Mouse (Mus musculus): ENCODE results near the gene Dido1. TPM values are rescaled to one million over a fixed set of nuclear protein-coding genes. Genes with fewer than 3 reads are reported as not detected.
A peak's percentile ranks its signal among the peaks of the same experiment; 100 is the strongest.

Gene Dido1
- polyA plus RNA-seq, 2 experiments: 26.4 to 39.7 TPM

DNA sequence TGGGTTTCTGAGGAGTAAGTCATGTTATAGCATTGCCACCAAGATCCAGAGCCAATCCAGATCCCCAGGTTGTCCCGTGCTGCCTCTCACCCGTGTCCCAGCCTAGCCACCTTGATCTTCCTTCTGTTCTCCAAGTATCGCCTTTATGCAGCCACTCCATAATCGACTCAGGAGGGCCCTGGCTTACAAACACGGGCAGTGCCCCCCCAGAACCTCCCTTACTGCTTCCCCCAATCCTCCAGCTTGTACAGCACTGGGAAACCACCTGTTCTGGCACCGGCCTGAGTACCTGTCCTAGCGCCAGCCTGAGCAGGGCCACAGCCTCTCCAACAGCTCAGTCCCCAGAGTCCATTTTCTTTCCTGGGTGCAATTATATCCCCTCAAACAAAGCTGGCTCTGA lies 55.1 kb downstream of the Dido1 start:
- Histone ChIP-seq H3K9ac (ENCODE audit: low read depth, low read length, severe bottlenecking) (no peak overlapping the region), H3K27ac (replicated peaks; ENCODE audit: low read depth, low read length) (no peak overlapping the region), H3K4me2 (replicated peaks; ENCODE audit: low read depth, low read length, severe bottlenecking) (no peak overlapping the region), H3K4me3 (replicated peaks; ENCODE audit: low read length) (no peak overlapping the region), H3K9me3 (ENCODE audit: control insufficient read depth, low read length) (no peaks in the 10 kb centered on the region), H3K4me1 (ENCODE audit: control insufficient read depth, insufficient read depth, low read length) (peaks cover 3% of the 10 kb centered on the region; the same call in 1 of the 2 replicates), H3K36me3 (ENCODE audit: control insufficient read depth, insufficient read depth, low read length) (no peaks in the 10 kb centered on the region), H3K27me3 (ENCODE audit: control insufficient read depth, insufficient read depth, low read length) (no peaks in the 10 kb centered on the region)
- TF ChIP-seq POLR2A (IDR thresholded peaks at IDR 0.05; ENCODE audit: borderline replicate concordance, extremely low read depth, insufficient read depth, insufficient read length): no peak
- 77% methylated on average over 7 of the region's 7 CpGs for WGBS
- no peak for ATAC-seq (ENCODE audit: low FRiP score, low read depth)
- no peak for DNase-seq (ENCODE audit: low spot score)

DNA sequence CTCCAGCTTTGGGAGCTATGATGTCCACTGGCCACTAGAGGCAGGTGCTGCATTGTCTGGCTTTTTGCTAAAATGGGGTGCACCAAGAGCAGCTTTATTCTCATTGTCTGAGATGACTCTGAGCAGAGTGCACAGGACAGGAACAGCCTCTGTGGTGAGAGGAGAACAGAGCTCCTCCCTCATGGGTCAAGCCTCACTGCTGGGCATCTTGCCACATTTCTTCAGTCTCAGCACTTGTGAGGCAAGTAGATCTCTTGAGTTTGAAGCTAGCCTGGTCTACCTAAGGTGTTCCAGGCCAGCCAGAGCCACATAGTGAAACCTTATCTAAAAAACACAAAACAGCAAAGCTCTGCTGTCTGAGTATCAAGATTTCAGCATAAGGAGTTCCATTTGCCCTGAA lies 63.0 kb downstream of the Dido1 start:
- peaks cover 21% of the 10 kb centered on the region for H3K9me3 ChIP-seq (ENCODE audit: control insufficient read depth, low read length)
- H3K27ac ChIP-seq (replicated peaks; ENCODE audit: low read depth, low read length): no peak overlapping the region
- peaks cover 10% of the 10 kb centered on the region for H3K27me3 ChIP-seq (ENCODE audit: control insufficient read depth, insufficient read depth, low read length)
- no peak overlapping the region for H3K4me3 ChIP-seq (replicated peaks; ENCODE audit: low read length)
- no peak overlapping the region for H3K9ac ChIP-seq (ENCODE audit: low read depth, low read length, severe bottlenecking)
- H3K36me3 ChIP-seq (ENCODE audit: control insufficient read depth, insufficient read depth, low read length): no peaks in the 10 kb centered on the region
- TF ChIP-seq POLR2A (IDR thresholded peaks at IDR 0.05; ENCODE audit: borderline replicate concordance, extremely low read depth, insufficient read depth, insufficient read length): no peak
- DNase-seq (ENCODE audit: low spot score) (no peak), ATAC-seq (ENCODE audit: low FRiP score, low read depth) (no peak)
- H3K4me2 ChIP-seq (replicated peaks; ENCODE audit: low read depth, low read length, severe bottlenecking): no peak overlapping the region
- no peaks in the 10 kb centered on the region for H3K4me1 ChIP-seq (ENCODE audit: control insufficient read depth, insufficient read depth, low read length)

DNA sequence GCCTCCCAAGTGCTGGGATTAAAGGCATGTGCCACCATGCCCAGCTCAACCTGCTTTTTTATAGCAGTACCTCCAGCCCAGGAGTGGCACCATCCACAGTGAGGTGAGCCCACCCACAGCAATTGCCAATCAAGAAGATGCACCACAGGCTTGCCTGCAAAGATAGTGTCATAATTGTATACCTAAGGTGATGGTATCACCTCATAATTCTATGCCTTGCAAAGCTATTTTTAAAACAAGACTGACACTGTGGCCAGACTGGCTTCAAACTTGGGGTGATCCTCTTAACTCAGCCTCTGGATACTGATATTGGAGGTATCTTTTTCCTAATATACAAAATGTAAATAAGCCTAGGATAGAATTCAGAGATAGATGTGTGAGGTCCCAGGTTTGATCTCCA lies 66.2 kb downstream of the Dido1 start:
- no peak overlapping the region for H3K27ac ChIP-seq (replicated peaks; ENCODE audit: low read depth, low read length)
- peaks cover 21% of the 10 kb centered on the region for H3K9me3 ChIP-seq (ENCODE audit: control insufficient read depth, low read length)
- no peak for ATAC-seq (ENCODE audit: low FRiP score, low read depth)
- H3K36me3 ChIP-seq (ENCODE audit: control insufficient read depth, insufficient read depth, low read length): no peaks in the 10 kb centered on the region
- no peaks in the 10 kb centered on the region for H3K4me1 ChIP-seq (ENCODE audit: control insufficient read depth, insufficient read depth, low read length)
- DNase-seq (ENCODE audit: low spot score): no peak
- H3K27me3 ChIP-seq (ENCODE audit: control insufficient read depth, insufficient read depth, low read length): peaks cover 36% of the 10 kb centered on the region
- TF ChIP-seq POLR2A (IDR thresholded peaks at IDR 0.05; ENCODE audit: borderline replicate concordance, extremely low read depth, insufficient read depth, insufficient read length): no peak
- H3K4me3 ChIP-seq (replicated peaks; ENCODE audit: low read length): no peak overlapping the region
- H3K4me2 ChIP-seq (replicated peaks; ENCODE audit: low read depth, low read length, severe bottlenecking): no peak overlapping the region
- no peak overlapping the region for H3K9ac ChIP-seq (ENCODE audit: low read depth, low read length, severe bottlenecking)

DNA sequence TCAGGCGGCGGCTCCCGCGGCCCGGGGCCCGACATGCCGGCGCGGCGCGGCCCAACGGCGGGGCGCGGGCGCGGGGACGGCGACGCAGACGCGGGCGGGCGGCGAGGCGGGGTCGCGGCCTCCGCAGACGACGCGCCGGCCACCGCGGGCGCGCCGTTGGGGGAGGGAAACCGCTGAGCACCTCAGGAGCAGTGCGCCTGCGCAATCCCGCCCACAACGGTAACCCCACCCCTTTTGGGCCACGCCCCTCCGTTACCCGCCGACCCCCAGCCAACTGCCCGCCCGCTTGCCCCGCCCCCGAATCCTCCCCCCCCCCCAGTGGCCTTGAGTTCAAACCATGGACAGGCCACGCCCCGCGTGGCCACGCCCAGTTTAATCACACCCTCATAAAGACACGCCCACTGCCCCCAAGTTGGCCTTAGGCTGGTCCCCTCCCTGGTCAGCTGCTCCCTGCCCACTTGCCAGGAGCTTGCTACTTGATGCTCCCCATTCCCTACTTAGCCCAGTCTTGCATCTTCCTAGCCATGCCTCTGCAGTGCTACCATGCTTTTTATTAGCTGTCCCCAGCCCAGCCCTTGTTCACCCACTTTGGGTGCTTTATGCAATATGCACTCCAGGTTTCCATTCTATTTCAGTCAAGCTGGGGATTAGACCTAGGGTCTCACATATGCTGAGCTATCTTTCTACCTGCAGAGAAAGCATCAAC lies 67.1 kb downstream of the Dido1 start, which contains the start of gene Tcfl5:
TSS of gene Tcfl5 (minus strand) at position 154 of the 706 bp plus-strand sequence.
- Histone ChIP-seq H3K9me3 (ENCODE audit: control insufficient read depth, low read length) (peaks cover 21% of the 10 kb centered on the region), H3K27me3 (ENCODE audit: control insufficient read depth, insufficient read depth, low read length) (peaks cover 36% of the 10 kb centered on the region), H3K4me2 (replicated peaks; ENCODE audit: low read depth, low read length, severe bottlenecking) (peak within 1 kb of the TSS; percentile 46), H3K36me3 (ENCODE audit: control insufficient read depth, insufficient read depth, low read length) (no peaks in the 10 kb centered on the region), H3K9ac (ENCODE audit: low read depth, low read length, severe bottlenecking) (peak within 1 kb of the TSS; percentile 34), H3K4me1 (ENCODE audit: control insufficient read depth, insufficient read depth, low read length) (no peaks in the 10 kb centered on the region), H3K4me3 (replicated peaks; ENCODE audit: low read length) (peak within 1 kb of the TSS; percentile 39), H3K27ac (replicated peaks; ENCODE audit: low read depth, low read length) (no peak within 1 kb of the TSS)
- no peak for TF ChIP-seq POLR2A (IDR thresholded peaks at IDR 0.05; ENCODE audit: borderline replicate concordance, extremely low read depth, insufficient read depth, insufficient read length)
- ATAC-seq (ENCODE audit: low FRiP score, low read depth): no peak
- DNase-seq (ENCODE audit: low spot score): no peak
- WGBS: 3% methylated on average over 10 of the region's 56 CpGs

DNA sequence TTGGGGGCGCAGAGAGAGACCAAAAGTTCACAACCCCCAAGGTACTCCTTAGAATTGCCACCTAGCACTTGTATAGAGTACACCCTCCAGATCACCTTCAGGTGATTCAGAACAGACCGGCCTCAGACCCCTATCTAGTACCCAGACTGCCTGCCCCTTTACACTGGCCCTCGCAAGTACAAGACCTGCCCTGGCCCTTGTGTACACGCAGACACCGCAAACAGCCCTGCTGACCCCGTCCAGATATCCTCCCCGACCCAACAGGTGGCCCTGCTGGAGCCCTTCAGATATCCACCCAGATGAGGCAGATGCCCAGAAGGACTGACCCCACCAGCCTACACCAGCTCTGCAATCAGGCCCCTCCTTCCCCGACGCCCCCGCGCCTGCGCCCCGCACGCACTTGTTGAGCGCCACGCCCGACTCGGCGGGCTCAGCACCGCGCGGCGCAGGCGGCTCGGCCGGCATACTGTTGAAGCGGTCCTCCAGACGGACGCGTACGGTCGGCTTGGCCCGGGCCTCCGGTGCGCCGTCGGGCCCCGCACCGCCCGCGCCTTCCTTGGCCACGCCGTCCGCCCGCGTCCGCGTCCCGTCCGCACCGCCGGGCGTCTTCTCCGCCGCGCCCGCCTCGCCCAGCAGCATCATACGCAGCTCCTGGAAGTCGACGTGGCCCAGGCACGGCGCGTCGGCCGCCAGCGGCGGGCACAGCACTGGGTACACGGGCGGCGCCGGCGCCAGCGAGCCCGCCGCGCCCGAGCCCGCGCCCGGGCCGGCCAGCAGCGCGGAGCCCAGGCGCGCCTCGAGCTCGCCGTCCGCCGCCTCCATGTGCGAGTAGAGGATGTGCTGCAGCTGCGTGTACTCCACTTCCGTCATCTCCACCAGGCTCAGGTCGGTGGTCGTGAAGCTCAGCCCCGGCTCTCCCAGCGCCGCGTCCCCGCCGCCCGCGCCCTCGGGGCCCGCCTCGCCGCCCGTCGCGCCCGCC lies 67.9 kb downstream of the Dido1 start:
- no peak overlapping the region for H3K27ac ChIP-seq (replicated peaks; ENCODE audit: low read depth, low read length)
- peak overlapping the region; percentile 39 for H3K4me3 ChIP-seq (replicated peaks; ENCODE audit: low read length)
- H3K36me3 ChIP-seq (ENCODE audit: control insufficient read depth, insufficient read depth, low read length): no peaks in the 10 kb centered on the region
- H3K4me1 ChIP-seq (ENCODE audit: control insufficient read depth, insufficient read depth, low read length): no peaks in the 10 kb centered on the region
- 4% methylated on average over 41 of the region's 112 CpGs for WGBS
- no peak for DNase-seq (ENCODE audit: low spot score)
- peaks cover 21% of the 10 kb centered on the region for H3K9me3 ChIP-seq (ENCODE audit: control insufficient read depth, low read length)
- no peak for TF ChIP-seq POLR2A (IDR thresholded peaks at IDR 0.05; ENCODE audit: borderline replicate concordance, extremely low read depth, insufficient read depth, insufficient read length)
- peak; percentile 37 for ATAC-seq (ENCODE audit: low FRiP score, low read depth)
- H3K27me3 ChIP-seq (ENCODE audit: control insufficient read depth, insufficient read depth, low read length): peaks cover 36% of the 10 kb centered on the region
- H3K9ac ChIP-seq (ENCODE audit: low read depth, low read length, severe bottlenecking): peak overlapping the region; percentile 34
- H3K4me2 ChIP-seq (replicated peaks; ENCODE audit: low read depth, low read length, severe bottlenecking): peak overlapping the region; percentile 46
